Mouse (Mus musculus) heart, embryonic 12.5 days (tissue): Measurements from ENCODE around the gene Hsd11b2. TPM values are rescaled to one million over a fixed set of nuclear protein-coding genes. Genes with fewer than 3 reads are reported as not detected.

Experiments
- ATAC-seq: fragments of 200-750 bp; cut with Nextera tagmentation; 2 replicates; pipeline ENCODE4 v1.8.0; 2017; ENCODE audit warnings: moderate TSS enrichment, moderate library complexity; ENCODE audit not compliant: insufficient number of reproducible peaks, low FRiP score
- H3K27ac ChIP-seq: fragments of 300-500 bp; sonication (generic); 2 replicates; pipeline ENCODE4 v1.5.1; 2016; ENCODE audit warnings: mild to moderate bottlenecking, moderate library complexity; ENCODE audit not compliant: poor library complexity, severe bottlenecking
- H3K27me3 ChIP-seq: fragments of 300-500 bp; sonication (generic); replicated peaks from 2 replicates; pipeline ENCODE4 v1.6.1; 2016; ENCODE audit warnings: mild to moderate bottlenecking, moderate library complexity
- H3K36me3 ChIP-seq: fragments of 300-500 bp; sonication (generic); 2 replicates; pipeline ENCODE4 v1.6.1; 2016; ENCODE audit warnings: mild to moderate bottlenecking, moderate library complexity
- H3K4me1 ChIP-seq: fragments of 300-500 bp; sonication (generic); replicated peaks from 2 replicates; pipeline ENCODE4 v1.6.1; 2016; ENCODE audit warnings: mild to moderate bottlenecking
- H3K4me2 ChIP-seq: fragments of 300-500 bp; sonication (generic); 2 replicates; pipeline ENCODE4 v1.6.1; 2016; ENCODE audit warnings: mild to moderate bottlenecking, moderate library complexity
- H3K4me3 ChIP-seq: fragments of 300-500 bp; sonication (generic); 2 replicates; pipeline ENCODE4 v1.5.1; 2016; ENCODE audit warnings: mild to moderate bottlenecking
- H3K9ac ChIP-seq: fragments of 300-500 bp; sonication (generic); 2 replicates; pipeline ENCODE4 v1.6.1; 2016; ENCODE audit warnings: mild to moderate bottlenecking, moderate library complexity
- H3K9me3 ChIP-seq: fragments of 300-500 bp; sonication (generic); replicated peaks from 2 replicates; pipeline ENCODE4 v1.6.1; 2016; ENCODE audit warnings: mild to moderate bottlenecking, moderate library complexity
- WGBS: fragments of 180-500 bp; shearing (Covaris S2); methylation state at CpG from one replicate; pipeline ENCODE4 v1.1.7; 2016; 5-methylcytosine and 5-hydroxymethylcytosine counted together
- polyA plus RNA-seq: library from polyadenylated mRNA; unstranded; fragments of >200 nt; fragmentation: Nextera tagmentation; extraction: Ambion mirVana; gene quantifications from 2 replicates; pipeline ENCODE4 v1.2.1, GENCODE M21; 2016

The Hsd11b2 gene
- polyA plus RNA-seq, 1 experiment from 2014 or later = 1.7 TPM

DNA sequence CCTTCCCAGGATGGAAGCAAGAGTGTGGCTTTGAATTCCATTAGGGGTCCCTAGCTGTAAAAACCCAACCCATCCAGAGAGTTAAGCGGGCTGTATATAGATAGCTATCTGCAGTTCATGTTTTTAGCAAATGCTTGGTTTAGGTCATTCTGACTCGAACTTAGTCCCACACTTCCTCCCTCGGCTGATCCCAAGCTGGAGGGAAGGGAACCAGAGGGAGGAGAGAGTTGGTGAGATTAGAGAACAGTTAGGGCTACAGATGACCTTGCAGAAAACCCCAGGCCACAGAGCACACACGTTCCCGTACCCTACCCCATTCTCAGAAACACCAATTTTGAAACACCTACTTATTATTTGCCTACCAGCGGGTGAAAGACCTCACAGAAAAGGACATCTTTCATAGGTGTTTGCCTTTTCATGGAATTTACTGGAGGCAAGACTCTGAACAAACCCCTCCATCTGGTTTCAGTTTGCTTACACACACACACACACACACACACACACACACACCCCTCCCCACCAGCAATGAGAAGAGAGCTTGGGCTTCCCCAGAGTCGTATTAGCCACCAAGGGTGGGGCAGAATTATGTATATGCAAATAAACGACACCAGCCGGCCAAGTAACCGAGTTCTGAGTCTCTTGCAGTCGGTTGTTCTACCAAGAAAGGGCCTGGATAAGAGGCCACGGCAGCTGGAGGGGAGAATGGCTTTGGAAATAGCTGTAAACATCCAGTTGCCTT is 8.4 kb upstream of the Hsd11b2 start:
- 36% methylated on average over 12 of the region's 12 CpGs for WGBS
- H3K9me3 ChIP-seq = no peaks in the 10 kb centered on the region
- H3K4me1 ChIP-seq = peaks cover 17% of the 10 kb centered on the region
- no peaks in the 10 kb centered on the region for H3K36me3 ChIP-seq
- H3K9ac ChIP-seq = no peak overlapping the region
- no peaks in the 10 kb centered on the region for H3K27me3 ChIP-seq
- ATAC-seq = no peak
- H3K27ac ChIP-seq = no peak overlapping the region
- no peak overlapping the region for H3K4me3 ChIP-seq
- H3K4me2 ChIP-seq = no peak overlapping the region

DNA sequence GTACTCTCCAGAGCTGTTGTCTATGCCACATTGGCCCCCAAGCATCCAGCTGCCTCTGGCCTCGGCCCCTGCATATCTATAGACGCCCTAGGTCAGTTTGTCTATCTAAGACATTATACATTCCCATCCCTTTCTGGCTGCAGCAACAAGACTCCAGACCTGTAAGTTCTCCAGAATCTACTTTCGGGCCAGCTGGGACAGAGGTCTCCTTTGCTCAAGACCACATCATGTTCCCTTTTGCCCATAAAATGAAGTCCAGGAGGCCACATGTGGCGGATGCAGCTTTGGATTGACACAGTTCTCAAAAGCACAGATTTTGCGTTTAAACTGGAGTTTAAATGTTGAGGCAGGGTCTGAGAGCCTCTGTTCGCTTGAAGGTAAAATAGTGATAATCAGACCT is 4.4 kb upstream of the Hsd11b2 start:
- Histone ChIP-seq H3K27ac (no peak overlapping the region), H3K4me1 (peaks cover 33% of the 10 kb centered on the region), H3K4me2 (no peak overlapping the region), H3K27me3 (peaks cover 27% of the 10 kb centered on the region), H3K4me3 (no peak overlapping the region), H3K36me3 (no peaks in the 10 kb centered on the region), H3K9me3 (no peaks in the 10 kb centered on the region), H3K9ac (no peak overlapping the region)
- WGBS = 77% methylated on average over 6 of the region's 6 CpGs
- no peak for ATAC-seq

DNA sequence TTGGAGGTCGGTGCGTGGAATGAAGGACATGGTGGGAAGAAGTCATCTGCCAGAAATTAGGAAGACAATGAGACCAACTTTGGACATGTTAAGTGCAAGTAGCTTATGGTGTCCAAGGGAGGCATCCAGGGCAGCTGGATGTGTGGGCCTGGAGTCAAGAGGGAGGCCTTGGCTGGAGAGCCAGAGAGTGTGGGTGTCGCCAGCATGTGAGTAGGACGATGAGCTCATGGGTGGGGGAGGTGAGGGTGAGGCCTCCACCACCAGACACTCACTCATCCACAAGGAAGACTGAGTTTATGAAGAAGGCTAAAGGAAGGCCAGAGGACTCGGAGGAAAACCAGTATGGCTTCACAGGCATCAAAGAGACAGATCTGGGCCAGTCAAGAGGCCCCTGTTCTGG is 3.9 kb upstream of the Hsd11b2 start:
- Histone ChIP-seq H3K4me3 (no peak overlapping the region), H3K36me3 (no peaks in the 10 kb centered on the region), H3K9ac (no peak overlapping the region), H3K27me3 (peaks cover 31% of the 10 kb centered on the region), H3K27ac (no peak overlapping the region), H3K4me2 (no peak overlapping the region), H3K4me1 (peaks cover 36% of the 10 kb centered on the region), H3K9me3 (no peaks in the 10 kb centered on the region)
- WGBS = 56% methylated on average over 5 of the region's 5 CpGs
- ATAC-seq = no peak

DNA sequence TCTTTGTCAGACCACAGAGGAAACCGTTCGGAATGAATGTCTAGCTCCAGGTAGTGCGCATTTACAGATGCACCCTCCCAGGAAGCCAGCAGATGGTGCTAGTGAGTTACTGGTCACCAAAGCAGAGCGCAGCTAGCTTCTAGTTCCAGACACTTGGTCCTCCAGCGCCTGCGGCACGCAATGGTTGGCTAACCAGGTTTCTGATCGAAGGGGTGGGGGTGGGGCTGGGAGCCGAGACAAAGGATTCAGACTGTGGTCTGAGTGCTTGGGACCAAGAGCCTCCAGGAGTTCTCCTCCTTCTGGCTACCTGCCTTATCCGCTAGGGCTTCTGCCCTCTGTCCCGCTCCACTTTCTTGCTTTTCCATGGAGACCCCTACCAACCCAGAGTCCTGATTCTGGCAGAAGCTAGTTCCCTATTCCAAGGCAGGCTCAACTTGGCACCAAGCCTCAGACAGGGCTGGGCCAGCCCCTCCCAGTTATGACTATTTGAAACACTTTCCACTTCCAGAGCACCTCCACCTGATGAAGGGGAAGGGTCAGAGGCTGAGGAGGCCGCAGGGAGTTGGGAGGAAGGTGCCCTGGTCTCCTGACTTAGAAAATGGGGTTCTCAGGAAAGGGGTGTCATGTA is 2.4 kb upstream of the Hsd11b2 start:
- no peaks in the 10 kb centered on the region for H3K9me3 ChIP-seq
- 13% methylated on average over 12 of the region's 12 CpGs for WGBS
- H3K4me2 ChIP-seq = peak overlapping the region; percentile 50
- H3K36me3 ChIP-seq = no peaks in the 10 kb centered on the region
- no peak overlapping the region for H3K9ac ChIP-seq
- H3K4me1 ChIP-seq = peaks cover 41% of the 10 kb centered on the region
- peaks cover 39% of the 10 kb centered on the region for H3K27me3 ChIP-seq
- H3K4me3 ChIP-seq = no peak overlapping the region
- H3K27ac ChIP-seq = no peak overlapping the region
- ATAC-seq = 0 out of 2 replicates have a peak, but pooled peaks have one; percentile 7

DNA sequence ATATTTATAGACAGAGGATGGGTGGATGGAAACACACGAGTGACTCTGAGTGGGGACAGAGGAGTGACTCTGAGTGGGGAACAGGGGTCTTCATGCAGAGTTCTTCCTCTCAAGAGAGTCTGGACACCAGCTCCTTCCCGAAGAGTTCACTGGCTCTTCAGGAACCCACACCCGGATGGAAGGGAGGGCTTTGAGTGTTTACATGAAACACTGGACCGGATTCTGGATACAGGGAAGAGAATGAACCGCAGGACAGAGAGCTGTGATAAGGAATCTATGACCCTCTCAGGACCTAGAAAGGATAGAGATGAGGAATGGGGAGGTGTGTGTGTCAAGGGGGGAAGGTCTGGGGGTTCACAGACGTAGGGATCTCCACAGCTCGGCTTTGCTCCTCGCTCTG is 1.2 kb upstream of the Hsd11b2 start:
- 36% methylated on average over 8 of the region's 8 CpGs for WGBS
- H3K27ac ChIP-seq = no peak overlapping the region
- H3K4me3 ChIP-seq = no peak overlapping the region

DNA sequence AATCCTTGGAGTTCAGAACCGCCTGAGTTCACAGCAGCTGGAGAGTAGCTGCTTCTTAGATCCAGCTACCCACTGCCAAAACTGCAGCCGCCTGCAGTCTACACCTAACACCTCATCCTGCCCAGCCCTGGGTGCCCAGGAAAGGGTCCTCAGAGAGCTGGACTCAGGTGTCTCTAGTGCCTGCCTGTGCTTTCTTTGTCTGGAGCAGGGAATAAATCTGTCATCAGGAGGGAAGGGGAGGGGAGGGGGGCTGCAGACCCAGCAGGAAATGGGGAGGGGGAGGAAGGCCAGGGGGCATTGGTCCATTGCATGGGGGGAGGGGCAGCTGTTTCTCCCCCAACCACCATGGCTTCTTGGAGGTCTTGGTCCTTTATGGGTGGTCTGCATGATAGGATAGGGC is 1.0 kb downstream of the Hsd11b2 start:
- Histone ChIP-seq H3K4me1 (peaks cover 51% of the 10 kb centered on the region), H3K9me3 (no peaks in the 10 kb centered on the region), H3K36me3 (peaks cover 20% of the 10 kb centered on the region), H3K27me3 (peaks cover 39% of the 10 kb centered on the region), H3K4me2 (peak overlapping the region; percentile 96), H3K9ac (no peak overlapping the region), H3K27ac (no peak overlapping the region), H3K4me3 (peak overlapping the region; percentile 60; the same call in 1 of the 2 replicates)
- no peak for ATAC-seq
- 3% methylated on average over 2 of the region's 2 CpGs for WGBS

More for the DNA sequence above, 1.2 kb upstream of the Hsd11b2 start:
- Histone ChIP-seq H3K36me3 (peaks cover 6% of the 10 kb centered on the region; the same call in 1 of the 2 replicates), H3K9ac (no peak overlapping the region), H3K4me2 (0 out of 2 replicates have a peak overlapping the region, but pooled peaks have one; percentile 5), H3K9me3 (no peaks in the 10 kb centered on the region), H3K4me1 (peaks cover 51% of the 10 kb centered on the region), H3K27me3 (peaks cover 39% of the 10 kb centered on the region)
- ATAC-seq = no peak

DNA sequence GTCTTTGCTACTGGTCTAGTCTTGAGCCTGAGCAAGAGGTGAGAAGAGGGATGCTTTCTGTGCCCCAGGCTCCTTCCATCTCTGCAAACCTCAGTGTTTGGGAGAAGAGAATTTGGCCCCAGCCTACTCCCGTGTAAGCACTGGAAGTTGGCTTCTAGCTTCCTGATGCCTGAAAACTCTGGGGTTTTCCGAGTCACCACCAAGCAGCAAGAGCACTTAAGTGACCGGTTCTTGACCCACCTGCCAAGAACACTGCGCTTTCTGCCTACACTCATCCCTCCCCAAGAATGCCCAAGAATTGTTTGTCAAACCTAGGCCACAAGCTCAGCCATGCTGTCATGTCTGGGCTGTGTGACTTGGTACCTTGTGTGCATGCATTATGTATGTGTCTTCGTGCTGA is 2.0 kb downstream of the Hsd11b2 start:
- WGBS = 32% methylated on average over 5 of the region's 5 CpGs
- Histone ChIP-seq H3K27ac (no peak overlapping the region), H3K36me3 (peaks cover 29% of the 10 kb centered on the region), H3K9ac (no peak overlapping the region), H3K4me3 (no peak overlapping the region), H3K27me3 (peaks cover 39% of the 10 kb centered on the region), H3K4me1 (peaks cover 51% of the 10 kb centered on the region), H3K4me2 (no peak overlapping the region), H3K9me3 (no peaks in the 10 kb centered on the region)
- no peak for ATAC-seq

DNA sequence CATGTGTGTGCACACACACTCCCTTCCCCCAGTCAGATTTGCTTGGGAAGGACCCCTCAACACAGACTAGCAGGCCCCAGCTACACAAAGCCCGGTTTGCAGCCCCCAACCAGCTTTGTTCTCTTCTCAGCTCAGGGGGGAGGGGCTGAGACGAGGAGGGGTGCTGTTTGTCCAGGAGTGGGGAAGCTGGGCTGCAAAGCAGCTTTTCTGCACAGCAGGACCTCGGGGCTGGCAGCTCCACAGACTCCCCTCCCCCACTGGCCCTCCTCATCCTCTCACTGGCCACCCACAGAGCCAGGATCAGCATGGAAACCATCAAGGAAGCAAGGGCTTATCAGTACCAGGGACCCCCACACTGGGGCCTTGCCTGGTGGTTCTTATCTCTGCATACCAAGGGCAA is 2.5 kb downstream of the Hsd11b2 start:
- WGBS = 8% methylated on average over 3 of the region's 3 CpGs
- Histone ChIP-seq H3K27me3 (peaks cover 39% of the 10 kb centered on the region), H3K27ac (no peak overlapping the region), H3K4me3 (no peak overlapping the region), H3K9me3 (no peaks in the 10 kb centered on the region), H3K4me2 (no peak overlapping the region), H3K36me3 (peaks cover 30% of the 10 kb centered on the region), H3K9ac (no peak overlapping the region), H3K4me1 (peaks cover 50% of the 10 kb centered on the region)
- ATAC-seq = no peak

DNA sequence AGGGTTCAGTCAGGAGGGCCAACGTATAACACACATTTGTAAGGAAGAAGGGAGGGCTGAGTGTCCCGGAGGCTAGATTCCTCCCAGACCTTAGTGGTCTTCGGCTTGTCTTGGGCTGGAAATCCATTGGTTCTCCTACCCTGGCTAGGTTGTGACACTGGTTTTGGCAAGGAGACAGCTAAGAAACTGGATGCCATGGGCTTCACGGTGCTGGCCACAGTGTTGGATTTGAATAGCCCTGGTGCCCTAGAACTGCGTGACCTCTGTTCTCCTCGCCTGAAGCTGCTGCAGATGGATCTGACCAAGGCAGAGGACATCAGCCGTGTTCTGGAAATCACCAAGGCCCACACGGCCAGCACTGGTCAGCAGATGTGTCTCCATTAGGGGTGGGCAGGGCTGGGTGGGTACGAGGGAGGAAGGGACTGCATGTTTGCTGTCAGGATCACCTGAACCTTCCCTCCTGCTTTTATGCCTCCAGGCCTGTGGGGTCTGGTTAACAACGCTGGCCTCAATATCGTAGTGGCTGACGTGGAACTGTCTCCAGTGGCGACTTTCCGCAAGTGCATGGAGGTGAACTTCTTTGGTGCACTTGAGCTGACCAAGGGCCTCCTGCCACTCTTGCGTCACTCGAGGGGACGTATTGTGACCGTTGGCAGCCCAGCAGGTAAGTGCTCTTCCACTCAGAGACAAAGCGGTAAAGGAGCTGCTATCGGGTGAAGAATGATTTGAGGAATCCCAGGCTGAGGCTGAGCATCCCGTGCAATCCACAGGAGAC is 3.6 kb downstream of the Hsd11b2 start:
- 72% methylated on average over 21 of the region's 21 CpGs for WGBS
- H3K4me1 ChIP-seq = peaks cover 44% of the 10 kb centered on the region

DNA sequence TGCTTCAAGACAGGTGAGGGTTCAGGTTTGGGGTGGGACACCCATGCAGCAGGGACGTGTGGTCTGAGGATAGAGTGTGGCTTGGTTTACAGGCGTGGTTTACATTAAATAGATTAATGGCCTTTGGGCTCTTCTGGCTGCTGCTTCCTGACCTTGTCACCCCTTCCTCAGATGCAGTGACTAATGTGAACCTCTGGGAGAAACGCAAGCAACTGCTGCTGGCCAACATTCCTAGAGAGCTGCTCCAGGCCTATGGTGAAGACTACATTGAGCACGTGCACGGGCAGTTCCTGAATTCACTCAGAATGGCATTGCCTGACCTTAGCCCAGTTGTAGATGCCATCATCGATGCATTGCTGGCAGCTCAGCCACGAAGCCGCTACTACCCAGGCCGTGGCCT is 4.3 kb downstream of the Hsd11b2 start:
- Histone ChIP-seq H3K9ac (no peak overlapping the region), H3K27ac (no peak overlapping the region), H3K27me3 (peaks cover 21% of the 10 kb centered on the region), H3K4me1 (peaks cover 38% of the 10 kb centered on the region), H3K9me3 (no peaks in the 10 kb centered on the region), H3K4me3 (no peak overlapping the region), H3K4me2 (no peak overlapping the region), H3K36me3 (peaks cover 36% of the 10 kb centered on the region)
- no peak for ATAC-seq
- 78% methylated on average over 9 of the region's 9 CpGs for WGBS

More for the DNA sequence above, 3.6 kb downstream of the Hsd11b2 start:
- Histone ChIP-seq H3K36me3 (peaks cover 35% of the 10 kb centered on the region), H3K4me2 (no peak overlapping the region), H3K9ac (no peak overlapping the region), H3K27ac (no peak overlapping the region), H3K9me3 (no peaks in the 10 kb centered on the region), H3K27me3 (peaks cover 28% of the 10 kb centered on the region), H3K4me3 (no peak overlapping the region)
- no peak for ATAC-seq

DNA sequence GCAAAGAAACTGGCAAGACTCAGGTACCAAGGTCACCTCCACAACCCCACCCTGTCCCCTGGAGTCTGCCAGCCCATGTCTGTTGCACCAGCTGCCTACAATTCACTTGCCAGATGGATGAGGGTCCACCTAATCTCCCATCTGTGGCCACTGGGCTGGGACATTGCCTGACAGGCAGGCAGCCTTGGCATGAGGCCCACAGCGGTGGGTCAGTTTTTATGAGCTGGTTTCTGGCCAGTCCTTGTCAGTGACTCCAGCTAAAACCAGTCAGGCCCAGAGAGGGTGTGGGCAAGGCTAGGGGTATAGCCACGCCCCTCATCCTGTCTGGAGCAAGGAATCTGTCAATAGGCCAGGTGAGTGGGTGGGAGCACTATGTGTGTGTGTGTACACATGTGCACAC is 8.6 kb downstream of the Hsd11b2 start:
- 86% methylated on average over 2 of the region's 2 CpGs for WGBS

More for the DNA sequence above, 8.6 kb downstream of the Hsd11b2 start:
- Histone ChIP-seq H3K4me1 (peaks cover 6% of the 10 kb centered on the region; the same call in 1 of the 2 replicates), H3K27ac (no peak overlapping the region), H3K9me3 (no peaks in the 10 kb centered on the region), H3K36me3 (peaks cover 56% of the 10 kb centered on the region), H3K27me3 (no peaks in the 10 kb centered on the region), H3K9ac (no peak overlapping the region), H3K4me3 (no peak overlapping the region), H3K4me2 (no peak overlapping the region)
- no peak for ATAC-seq
